Mouse (Mus musculus) heart, postnatal 14 days (tissue): ENCODE measurements at regions not wholly inside any gene's neighbourhood (a gene's known extent, or its start where the extent isn't known, plus 50 kb on each side); places are given as distances from the start of the nearest gene placed in this dataset.

ENCODE experiments used
- DNase-seq, 2 experiments: peaks; one replicate each; pipeline ENCODE4 v3.0.0; 2021 to 2022
- intact Hi-C: fragments of 180-260 bp; cut with DNase I; formaldehyde crosslinking; loops from one replicate; pipeline ENCODE4 v1.15.1; 2025

- DNase-seq = no peak
- intact Hi-C loops = no loop called here
Observed at GRCm38 (mm10) chr7:36097054-36097453, 294.3 kb upstream of the Zfp507 start.

DNA sequence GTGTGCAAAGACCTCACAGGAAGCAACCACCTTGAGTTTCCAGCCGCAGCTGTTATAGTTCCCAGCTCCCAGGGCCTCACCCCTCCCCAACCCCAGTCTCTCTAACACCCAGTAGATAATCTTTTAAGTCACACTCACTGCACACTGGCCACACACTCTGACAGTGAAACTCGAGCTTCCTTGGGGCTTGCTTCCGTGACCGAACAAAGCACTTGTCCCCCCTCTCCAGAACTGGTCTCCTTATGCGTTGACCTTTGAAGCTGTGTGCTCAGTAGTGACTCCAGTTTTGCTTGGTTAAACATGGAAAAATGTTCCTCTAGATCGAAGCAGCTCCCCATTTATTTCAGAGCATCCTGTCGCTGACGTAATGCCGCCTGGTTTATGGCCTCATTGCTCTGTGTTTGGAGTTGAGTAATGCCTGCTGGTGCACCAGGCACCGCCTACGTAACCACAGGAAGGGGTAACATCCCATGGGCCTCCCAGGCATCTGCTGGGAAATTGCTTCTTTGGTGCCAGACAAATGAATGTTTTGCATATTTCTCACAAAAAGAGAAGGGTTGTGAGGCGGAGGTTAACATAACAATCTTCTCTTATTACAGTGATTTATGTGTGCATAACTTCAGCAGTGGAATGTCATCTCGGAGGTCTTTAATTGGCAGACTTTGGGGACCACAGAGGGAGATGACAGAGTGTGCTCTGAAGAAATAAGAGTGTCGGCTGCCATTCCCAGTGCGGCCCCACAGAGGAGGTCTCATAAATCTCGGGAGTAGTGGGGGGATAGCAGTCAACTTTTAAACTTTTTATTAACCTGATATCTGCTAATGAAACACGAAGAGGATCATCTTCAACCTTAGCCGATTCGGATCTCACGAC, 292.7 kb upstream of the Zfp507 start:
- no peak for DNase-seq
- intact Hi-C loops = no loop called here

GRCm38 (mm10) chr7:36091132-36091531, 288.3 kb upstream of the Zfp507 start:
- no peak for DNase-seq
- intact Hi-C loops = no loop called here

- intact Hi-C loops = no loop called here
- no peak for DNase-seq
Observed at GRCm38 (mm10) chr7:36090291-36091123, 287.7 kb upstream of the Zfp507 start.

DNA sequence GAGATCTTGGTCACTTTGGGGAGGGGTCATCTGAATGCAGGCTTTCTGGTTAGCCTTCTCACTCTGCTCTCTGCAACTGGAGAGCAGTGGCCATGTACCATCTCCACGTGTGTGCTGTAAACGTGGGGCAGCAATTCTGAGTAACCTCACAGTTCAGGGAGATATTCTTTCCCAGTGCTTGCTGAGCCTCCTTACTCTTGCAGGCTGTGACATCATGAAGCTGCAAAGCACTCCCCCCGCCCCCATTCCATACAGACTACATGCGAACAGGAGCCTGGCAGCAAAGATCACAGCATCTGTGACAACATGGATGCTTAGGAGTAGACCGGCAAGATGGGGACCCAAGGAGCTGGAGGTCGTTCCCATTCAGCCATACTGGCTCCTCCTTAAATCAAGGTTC, 284.8 kb upstream of the Zfp507 start:
- intact Hi-C loops = no loop called here
- no peak for DNase-seq

GRCm38 (mm10) chr7:36078666-36079065, 275.9 kb upstream of the Zfp507 start:
- DNase-seq = no peak
- intact Hi-C loops = loop anchor here (10.0 kb wide), 1 partner anchor 174 kb away; no protein-coding TSS in a partner anchor

- intact Hi-C loops = loop anchor here (10.0 kb wide), 1 partner anchor 173 kb away; no protein-coding TSS in a partner anchor
- no peak for DNase-seq
Observed at GRCm38 (mm10) chr7:36078089-36078654, 275.4 kb upstream of the Zfp507 start.

DNA sequence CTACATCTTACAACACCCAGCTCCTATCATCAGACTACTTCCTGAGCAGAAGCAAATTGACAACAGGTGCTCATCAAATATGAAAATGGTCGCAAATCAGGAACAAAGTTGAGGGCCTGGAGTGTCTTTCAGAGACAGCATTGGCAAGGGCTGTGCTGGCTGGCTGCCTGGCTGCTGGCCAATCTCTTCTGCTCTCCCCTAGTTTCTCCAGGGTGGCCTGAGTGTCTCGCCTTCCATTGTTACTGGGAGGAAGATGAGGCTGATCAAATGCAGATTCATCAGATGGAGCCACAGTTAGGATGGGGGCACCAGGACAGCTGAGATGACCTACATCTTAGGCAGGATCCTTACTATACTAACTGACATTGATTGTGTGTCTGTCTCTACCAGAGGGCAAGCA, 274.5 kb upstream of the Zfp507 start:
- no peak for DNase-seq
- intact Hi-C loops = loop anchor here (10.0 kb wide), 1 partner anchor 172 kb away; no protein-coding TSS in a partner anchor

DNA sequence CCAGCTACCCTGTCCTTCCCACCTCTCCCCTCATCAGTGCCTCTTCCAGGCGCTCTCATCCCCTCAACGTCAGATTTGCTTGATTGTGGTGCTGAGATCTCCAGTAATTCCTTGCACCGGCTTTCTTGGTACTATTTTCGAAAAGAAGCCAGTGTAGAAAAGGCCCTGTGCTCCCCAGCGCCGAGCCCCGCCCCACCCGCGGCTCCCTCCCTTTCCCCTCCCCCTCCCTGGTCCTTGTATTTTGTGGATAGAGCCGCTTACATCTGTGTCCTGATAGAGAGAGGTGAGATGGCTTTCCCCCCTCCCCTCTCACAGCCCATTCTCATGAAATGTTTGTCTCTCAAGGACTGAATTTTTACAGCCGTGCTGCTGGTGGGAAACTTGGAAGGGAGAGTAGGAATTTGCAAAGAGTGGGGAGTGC, 273.2 kb upstream of the Zfp507 start:
- peak; percentile 4 to 9 for DNase-seq

GRCm38 (mm10) chr7:36071774-36072173, 269.0 kb upstream of the Zfp507 start:
- intact Hi-C loops = loop anchor here (2.0 to 10.0 kb wide), 3 partner anchors 167 to 1273 kb away; no protein-coding TSS in a partner anchor

More for the DNA sequence above, 273.2 kb upstream of the Zfp507 start:
- intact Hi-C loops = loop anchor here (10.0 kb wide), 1 partner anchor 171 kb away; no protein-coding TSS in a partner anchor

GRCm38 (mm10) chr7:36066725-36067124, 263.9 kb upstream of the Zfp507 start:
- intact Hi-C loops = no loop called here
- DNase-seq = no peak

More at GRCm38 (mm10) chr7:36071774-36072173, 269.0 kb upstream of the Zfp507 start:
- peak; percentile 49 to 65 for DNase-seq

DNA sequence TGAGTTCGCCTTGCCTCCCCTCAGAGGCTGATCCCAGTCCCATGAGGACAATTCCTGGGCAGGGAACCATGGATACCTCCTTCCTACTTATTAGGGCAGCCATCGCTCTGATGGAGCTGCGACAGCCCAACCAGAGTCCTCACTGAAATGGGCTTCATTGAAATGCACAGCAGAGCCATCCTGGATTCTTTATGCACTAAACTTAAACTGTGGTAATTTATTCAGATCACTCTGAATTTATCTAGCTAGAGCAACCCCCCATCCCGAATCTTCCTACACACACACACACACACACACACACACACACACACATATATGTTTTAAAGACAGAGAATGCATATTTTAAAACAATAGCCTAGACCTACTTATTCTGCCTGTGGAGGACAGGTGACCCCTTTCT, 258.9 kb upstream of the Zfp507 start:
- intact Hi-C loops = no loop called here

DNA sequence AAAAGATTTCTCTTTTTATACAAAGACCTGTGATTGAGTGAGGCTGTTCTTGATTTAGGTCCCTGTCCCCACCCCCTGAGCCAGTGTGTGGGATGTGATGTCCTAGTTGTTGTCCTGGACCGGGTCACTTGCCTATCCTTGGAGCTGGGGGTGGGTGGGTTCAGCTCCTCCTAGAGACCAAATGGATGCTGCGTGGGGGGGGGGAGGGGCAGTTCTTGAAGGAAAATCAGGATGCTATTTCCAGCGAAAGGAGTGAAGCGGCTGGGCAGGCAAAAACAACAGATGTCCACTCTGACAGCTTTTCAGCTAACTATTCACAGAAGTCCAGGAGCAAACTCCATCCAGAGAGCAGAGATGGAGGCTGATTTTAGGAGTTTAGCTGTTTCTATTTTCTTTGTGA, 257.6 kb upstream of the Zfp507 start:
- no peak for DNase-seq
- intact Hi-C loops = no loop called here

More for the DNA sequence above, 258.9 kb upstream of the Zfp507 start:
- DNase-seq = no peak

DNA sequence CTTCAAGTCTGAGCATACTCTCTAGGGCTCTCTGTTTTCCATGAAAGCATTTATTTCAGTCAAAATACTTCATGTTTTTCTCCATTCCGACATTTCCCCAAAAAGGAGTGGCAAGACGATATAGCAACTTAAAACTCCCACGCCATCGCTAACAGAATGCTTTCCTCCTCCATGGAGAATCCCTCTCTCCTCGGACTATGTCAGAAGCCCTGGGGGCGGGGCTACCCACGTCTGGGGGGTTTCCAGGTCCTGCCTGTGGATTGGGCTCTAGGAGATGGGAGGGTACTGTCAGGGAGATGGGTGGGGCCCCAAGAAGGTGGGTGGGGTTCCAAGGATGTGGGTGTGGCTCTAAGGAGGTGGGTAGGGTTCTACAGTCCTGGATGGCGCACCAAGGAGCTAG, 243.2 kb upstream of the Zfp507 start:
- intact Hi-C loops = no loop called here
- no peak for DNase-seq

DNA sequence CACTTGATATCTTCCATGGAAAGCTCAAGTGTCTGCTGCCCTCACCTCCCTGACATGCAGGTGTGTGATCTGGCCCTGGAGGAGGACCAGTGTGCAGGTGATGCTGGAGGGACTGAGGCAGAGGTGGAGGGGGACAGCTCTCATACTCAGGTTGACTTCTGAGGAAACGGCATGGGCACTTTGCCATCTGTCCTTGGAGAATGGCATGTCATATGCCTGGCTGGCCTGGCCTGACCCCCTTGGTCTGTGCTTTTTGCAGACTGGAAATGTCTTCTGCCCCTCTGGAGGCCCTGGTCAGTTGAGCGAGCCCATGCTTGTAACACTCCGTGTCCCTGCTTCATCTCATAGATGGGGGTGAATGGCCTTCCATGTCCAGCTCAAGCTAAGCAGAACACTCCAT, 229.1 kb upstream of the Zfp507 start:
- intact Hi-C loops = no loop called here
- no peak for DNase-seq

DNA sequence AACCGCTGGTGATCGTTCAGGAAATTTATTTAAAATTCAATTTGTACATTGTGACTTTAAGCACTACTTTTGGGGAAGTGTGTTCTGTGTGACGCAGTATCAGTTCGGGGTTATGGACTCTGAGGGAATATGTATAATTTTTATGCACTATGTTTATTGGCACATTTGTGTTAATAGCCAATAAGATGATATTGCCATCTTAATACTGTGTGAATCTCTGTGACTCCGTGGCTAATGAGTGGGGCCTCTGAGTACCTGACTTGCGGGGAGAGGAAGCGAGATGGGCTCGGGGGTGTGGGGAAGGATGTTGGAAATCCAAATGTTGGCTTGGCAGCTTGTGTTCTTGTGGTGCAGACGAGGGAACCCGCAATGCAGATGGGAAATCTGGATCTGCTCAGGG, 220.2 kb upstream of the Zfp507 start:
- intact Hi-C loops = no loop called here
- DNase-seq = no peak

DNA sequence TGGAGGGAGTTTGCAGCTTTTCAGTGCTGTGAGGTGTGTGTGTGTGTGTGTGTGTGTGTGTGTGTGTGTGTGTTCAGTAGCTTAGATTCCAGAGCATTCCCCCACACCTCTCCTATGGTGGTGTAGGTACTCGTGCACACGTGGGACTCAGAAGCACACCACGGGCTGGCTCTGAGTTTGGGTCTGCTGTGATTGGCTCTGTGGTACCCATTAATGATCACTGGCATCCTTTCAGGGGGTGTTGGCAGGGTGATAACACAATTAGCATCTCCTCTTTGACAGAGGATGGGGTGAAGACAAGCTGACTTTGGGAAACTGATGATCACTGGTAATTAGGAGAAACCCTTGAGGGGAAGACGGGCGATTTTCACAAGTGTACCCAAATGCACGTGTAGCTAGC, 219.7 kb upstream of the Zfp507 start:
- no peak for DNase-seq
- intact Hi-C loops = no loop called here

GRCm38 (mm10) chr7:36016926-36017753, 214.3 kb upstream of the Zfp507 start:
- no peak for DNase-seq
- intact Hi-C loops = no loop called here

DNA sequence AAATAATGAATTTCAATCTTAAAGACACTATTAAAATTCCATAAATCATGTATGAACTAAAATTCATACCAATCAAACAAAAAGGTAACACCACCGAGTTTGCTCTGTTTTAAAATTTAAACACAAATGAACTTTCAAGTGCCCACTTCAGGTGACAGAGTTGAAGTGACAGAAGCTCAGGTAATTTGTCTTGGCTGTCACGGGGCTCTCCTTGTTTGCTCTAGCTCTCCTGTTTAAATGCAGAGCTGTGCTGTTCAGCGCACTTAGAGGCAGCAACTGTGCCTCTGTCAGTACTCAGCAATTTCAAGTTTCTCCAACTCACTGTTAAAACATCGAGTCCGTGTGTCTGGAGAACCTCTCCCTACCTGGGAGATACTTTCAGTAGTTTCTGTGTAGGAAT, 193.8 kb upstream of the Zfp507 start:
- intact Hi-C loops = no loop called here
- no peak for DNase-seq

DNA sequence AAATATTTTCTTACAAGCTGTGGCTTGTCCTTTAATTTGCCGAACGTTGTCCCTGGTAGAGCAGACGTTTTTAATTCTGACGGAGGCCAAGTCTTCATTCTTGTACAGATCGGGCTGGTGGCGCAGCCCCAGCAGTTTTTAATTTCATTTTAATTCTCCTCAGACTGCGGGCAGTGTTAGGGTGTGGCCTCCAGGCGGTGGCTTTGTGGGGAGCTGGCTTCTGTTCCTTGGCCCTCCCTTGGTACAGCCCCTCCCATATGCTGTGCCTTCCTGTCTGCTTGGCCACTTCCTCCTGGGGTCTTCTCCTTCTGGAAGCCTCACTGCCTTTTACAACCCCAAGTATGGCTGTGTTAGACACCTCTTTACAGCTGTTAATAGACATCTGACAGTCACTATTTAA, 189.7 kb upstream of the Zfp507 start:
- intact Hi-C loops = no loop called here
- DNase-seq = no peak
